Mouse (Mus musculus) limb, embryonic 13.5 days (tissue): ENCODE results near the gene Ubac2. TPM values are rescaled to one million over a fixed set of nuclear protein-coding genes. Genes with fewer than 3 reads are reported as not detected.
"Not testable (repeated sequence)": the region's sequence is repeated elsewhere in the genome, so short reads cannot be mapped to it uniquely, and the experiment has no call there.

Source experiments
- ATAC-seq: fragments of 200-750 bp; cut with Nextera tagmentation; 2 replicates; pipeline ENCODE4 v1.8.0; 2017; ENCODE audit warnings: low read depth, moderate number of reproducible peaks, moderate TSS enrichment; ENCODE audit not compliant: low FRiP score
- H3K27ac ChIP-seq: fragments of 300-500 bp; sonication (generic); 2 replicates; pipeline ENCODE4 v1.5.1; 2015; ENCODE audit warnings: inconsistent platforms, mild to moderate bottlenecking, moderate library complexity
- H3K27me3 ChIP-seq: fragments of 300-500 bp; sonication (generic); 2 replicates; pipeline ENCODE4 v1.6.1; 2015; ENCODE audit warnings: mild to moderate bottlenecking, inconsistent platforms
- H3K36me3 ChIP-seq: fragments of 300-500 bp; sonication (generic); 2 replicates; pipeline ENCODE4 v1.6.1; 2015; ENCODE audit warnings: inconsistent platforms, mild to moderate bottlenecking, moderate library complexity
- H3K4me1 ChIP-seq: fragments of 300-500 bp; sonication (generic); 2 replicates; pipeline ENCODE4 v1.6.1; 2015; ENCODE audit warnings: inconsistent platforms
- H3K4me2 ChIP-seq: fragments of 300-500 bp; sonication (generic); replicated peaks from 2 replicates; pipeline ENCODE4 v1.6.1; 2015; ENCODE audit warnings: inconsistent platforms, mild to moderate bottlenecking, moderate library complexity
- H3K4me3 ChIP-seq: fragments of 300-500 bp; sonication (generic); 2 replicates; pipeline ENCODE4 v1.5.1; 2015; ENCODE audit warnings: moderate library complexity, mild to moderate bottlenecking, inconsistent platforms
- H3K9ac ChIP-seq: fragments of 300-500 bp; sonication (generic); 2 replicates; pipeline ENCODE4 v1.6.1; 2015; ENCODE audit warnings: mild to moderate bottlenecking, inconsistent platforms
- H3K9me3 ChIP-seq: fragments of 300-500 bp; sonication (generic); 2 replicates; pipeline ENCODE4 v1.6.1; 2016; ENCODE audit warnings: inconsistent platforms
- WGBS: fragments of 180-500 bp; shearing (Covaris S2); methylation state at CpG from one replicate; pipeline ENCODE4 v1.1.7; 2015; 5-methylcytosine and 5-hydroxymethylcytosine counted together
- polyA plus RNA-seq: library from polyadenylated mRNA; unstranded; fragments of >200 nt; fragmentation: Nextera tagmentation; extraction: Ambion mirVana; gene quantifications from 2 replicates; pipeline ENCODE4 v1.2.1, GENCODE M21; 2015

The Ubac2 gene
- polyA plus RNA-seq, 1 experiment from 2014 or later: 71.6 TPM

- Histone ChIP-seq H3K4me2 (no peak overlapping the region), H3K9ac (no peak overlapping the region), H3K4me3 (no peak overlapping the region), H3K4me1 (0 out of 2 replicates have a peak, but pooled peaks cover 1% of the 10 kb centered on the region), H3K36me3 (no peaks in the 10 kb centered on the region), H3K9me3 (no peaks in the 10 kb centered on the region), H3K27me3 (no peaks in the 10 kb centered on the region), H3K27ac (no peak overlapping the region)
- WGBS: 83% methylated on average over 9 of the region's 9 CpGs
- ATAC-seq: no peak
Measured at GRCm38 (mm10) chr14:122052896-122053635, 174.6 kb downstream of the Ubac2 start.

GRCm38 (mm10) chr14:122056871-122057270 is 178.5 kb downstream of the Ubac2 start:
- H3K36me3 ChIP-seq: no peaks in the 10 kb centered on the region
- no peak for ATAC-seq
- H3K4me2 ChIP-seq: no peak overlapping the region
- H3K4me3 ChIP-seq: no peak overlapping the region
- no peaks in the 10 kb centered on the region for H3K27me3 ChIP-seq
- H3K27ac ChIP-seq: no peak overlapping the region
- H3K4me1 ChIP-seq: 0 out of 2 replicates have a peak, but pooled peaks cover 4% of the 10 kb centered on the region
- WGBS: 70% methylated on average over 6 of the region's 6 CpGs
- no peaks in the 10 kb centered on the region for H3K9me3 ChIP-seq
- H3K9ac ChIP-seq: no peak overlapping the region

DNA sequence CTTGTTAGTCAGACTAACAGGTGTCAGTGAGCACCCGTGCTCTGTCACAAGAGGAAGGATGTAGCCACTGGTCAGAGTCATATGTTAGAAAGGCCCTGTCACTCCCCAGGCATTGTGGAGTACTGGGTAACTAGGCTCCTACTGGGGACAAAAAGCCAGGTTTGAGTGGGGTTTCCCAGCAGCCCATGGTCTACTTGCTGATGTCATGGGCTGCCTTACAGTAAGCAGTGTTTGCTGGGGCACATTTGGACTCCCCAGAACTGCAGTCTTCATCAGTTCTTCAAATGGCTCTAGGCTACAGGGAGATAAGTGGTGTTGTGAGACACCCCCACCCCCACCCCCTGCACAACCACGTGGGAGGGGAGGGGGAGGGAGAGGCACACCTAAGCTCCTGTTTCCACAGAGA is 179.5 kb downstream of the Ubac2 start:
- no peak overlapping the region for H3K4me3 ChIP-seq
- no peak overlapping the region for H3K4me2 ChIP-seq
- no peak overlapping the region for H3K9ac ChIP-seq
- no peak overlapping the region for H3K27ac ChIP-seq
- no peak for ATAC-seq
- no peaks in the 10 kb centered on the region for H3K9me3 ChIP-seq
- H3K4me1 ChIP-seq: 0 out of 2 replicates have a peak, but pooled peaks cover 4% of the 10 kb centered on the region
- no peaks in the 10 kb centered on the region for H3K27me3 ChIP-seq
- WGBS: 25% methylated on average over 2 of the region's 2 CpGs
- no peaks in the 10 kb centered on the region for H3K36me3 ChIP-seq

GRCm38 (mm10) chr14:122060642-122061041 is 182.2 kb downstream of the Ubac2 start:
- Histone ChIP-seq H3K27me3 (peaks cover 6% of the 10 kb centered on the region; the same call in 1 of the 2 replicates), H3K4me2 (no peak overlapping the region), H3K9me3 (no peaks in the 10 kb centered on the region), H3K36me3 (no peaks in the 10 kb centered on the region), H3K4me3 (no peak overlapping the region), H3K9ac (no peak overlapping the region), H3K4me1 (0 out of 2 replicates have a peak, but pooled peaks cover 4% of the 10 kb centered on the region), H3K27ac (no peak overlapping the region)
- 12% methylated on average over 3 of the region's 3 CpGs for WGBS
- peak; percentile 21; the same call in 1 of the 2 replicates for ATAC-seq

DNA sequence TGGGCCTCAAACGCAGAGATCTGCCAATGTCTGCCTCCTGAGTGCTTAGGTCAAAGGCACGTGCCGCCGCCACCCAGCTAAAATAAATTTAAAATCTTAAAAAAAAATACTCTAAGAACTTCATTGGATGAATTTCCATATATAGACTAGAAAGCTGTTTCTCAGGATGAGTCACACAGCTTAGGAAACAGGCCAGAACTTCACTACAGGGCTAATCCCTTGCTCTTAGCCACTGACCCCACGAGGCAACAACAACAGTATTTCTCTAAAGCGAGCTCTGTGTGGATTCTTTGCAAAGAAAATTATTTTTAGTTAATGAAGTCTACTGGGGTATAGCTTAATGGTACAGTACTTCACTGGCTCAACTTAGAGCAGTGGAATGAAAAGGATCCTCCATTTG is 183.0 kb downstream of the Ubac2 start:
- no peak overlapping the region for H3K4me2 ChIP-seq
- H3K36me3 ChIP-seq: no peaks in the 10 kb centered on the region
- H3K9me3 ChIP-seq: no peaks in the 10 kb centered on the region
- no peak overlapping the region for H3K4me3 ChIP-seq
- no peak overlapping the region for H3K27ac ChIP-seq
- no peak overlapping the region for H3K9ac ChIP-seq
- 89% methylated on average over 6 of the region's 6 CpGs for WGBS
- ATAC-seq: no peak
- 0 out of 2 replicates have a peak, but pooled peaks cover 4% of the 10 kb centered on the region for H3K4me1 ChIP-seq
- peaks cover 6% of the 10 kb centered on the region; the same call in 1 of the 2 replicates for H3K27me3 ChIP-seq

GRCm38 (mm10) chr14:122062411-122063090 is 184.1 kb downstream of the Ubac2 start:
- no peaks in the 10 kb centered on the region for H3K9me3 ChIP-seq
- 0 out of 2 replicates have a peak, but pooled peaks cover 4% of the 10 kb centered on the region for H3K4me1 ChIP-seq
- no peak overlapping the region for H3K27ac ChIP-seq
- H3K36me3 ChIP-seq: no peaks in the 10 kb centered on the region
- H3K4me3 ChIP-seq: no peak overlapping the region
- ATAC-seq: no peak
- no peak overlapping the region for H3K9ac ChIP-seq
- H3K4me2 ChIP-seq: no peak overlapping the region
- 79% methylated on average over 10 of the region's 10 CpGs for WGBS
- peaks cover 6% of the 10 kb centered on the region; the same call in 1 of the 2 replicates for H3K27me3 ChIP-seq

DNA sequence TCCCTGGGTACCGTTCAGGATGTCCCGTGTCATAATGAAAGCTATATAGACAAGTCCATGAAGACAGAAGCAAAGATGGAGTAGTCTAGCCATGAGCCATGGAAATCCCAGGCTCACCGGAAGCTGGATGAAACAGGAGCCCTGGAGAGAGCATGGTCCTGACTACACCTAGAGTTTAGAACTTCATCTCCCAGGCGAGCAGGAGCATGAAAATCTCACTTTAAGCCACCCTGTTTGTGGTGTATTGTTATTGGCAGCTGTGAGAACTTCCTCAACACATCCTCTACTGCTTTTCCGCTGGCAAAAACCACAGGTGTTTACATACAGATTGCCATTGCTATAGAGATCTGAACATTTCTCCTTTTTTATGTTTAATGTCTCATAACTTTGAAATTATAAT is 185.2 kb downstream of the Ubac2 start:
- H3K4me1 ChIP-seq: no peaks in the 10 kb centered on the region
- H3K9me3 ChIP-seq: no peaks in the 10 kb centered on the region
- no peak for ATAC-seq
- H3K4me2 ChIP-seq: no peak overlapping the region
- WGBS: 77% methylated on average over 5 of the region's 5 CpGs
- H3K36me3 ChIP-seq: no peaks in the 10 kb centered on the region
- no peak overlapping the region for H3K9ac ChIP-seq
- H3K27me3 ChIP-seq: peaks cover 6% of the 10 kb centered on the region; the same call in 1 of the 2 replicates
- no peak overlapping the region for H3K4me3 ChIP-seq
- no peak overlapping the region for H3K27ac ChIP-seq

GRCm38 (mm10) chr14:122064519-122064918 is 186.1 kb downstream of the Ubac2 start:
- Histone ChIP-seq H3K4me2 (no peak overlapping the region), H3K4me3 (no peak overlapping the region), H3K36me3 (no peaks in the 10 kb centered on the region), H3K9me3 (no peaks in the 10 kb centered on the region), H3K27ac (no peak overlapping the region), H3K9ac (no peak overlapping the region), H3K4me1 (no peaks in the 10 kb centered on the region), H3K27me3 (peaks cover 6% of the 10 kb centered on the region; the same call in 1 of the 2 replicates)
- WGBS: 9% methylated on average over 2 of the region's 2 CpGs
- no peak for ATAC-seq

DNA sequence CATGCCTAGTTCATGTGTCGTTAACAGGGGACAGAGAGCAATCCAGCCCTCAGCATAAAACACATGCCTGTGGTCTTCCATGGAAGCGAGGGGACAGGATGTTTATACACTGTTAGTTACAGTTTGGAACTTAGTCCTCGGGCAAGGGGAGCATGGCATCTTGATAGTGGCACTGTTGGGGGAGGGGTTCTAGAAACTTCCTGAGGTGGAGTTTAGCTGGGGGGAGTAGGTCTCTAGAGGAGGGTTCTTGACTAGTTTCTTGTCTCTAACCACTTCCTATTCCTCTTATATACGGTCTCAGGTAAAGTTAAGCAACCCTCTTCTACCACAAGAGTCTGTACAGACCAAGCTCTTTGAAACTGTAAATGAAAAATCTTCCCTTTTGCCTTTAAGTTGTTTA is 187.8 kb downstream of the Ubac2 start:
- H3K36me3 ChIP-seq: no peaks in the 10 kb centered on the region
- WGBS: 61% methylated on average over 4 of the region's 4 CpGs
- no peak overlapping the region for H3K4me2 ChIP-seq
- H3K9me3 ChIP-seq: no peaks in the 10 kb centered on the region
- no peaks in the 10 kb centered on the region for H3K4me1 ChIP-seq
- no peak for ATAC-seq
- no peak overlapping the region for H3K9ac ChIP-seq
- H3K27me3 ChIP-seq: peaks cover 6% of the 10 kb centered on the region; the same call in 1 of the 2 replicates
- H3K4me3 ChIP-seq: no peak overlapping the region
- no peak overlapping the region for H3K27ac ChIP-seq

GRCm38 (mm10) chr14:122068036-122068435 is 189.6 kb downstream of the Ubac2 start:
- not testable (repeated sequence) for H3K4me1 ChIP-seq

GRCm38 (mm10) chr14:122068801-122069695 is 190.6 kb downstream of the Ubac2 start:
- 64% methylated on average over 11 of the region's 11 CpGs for WGBS
- Histone ChIP-seq H3K27me3 (peaks cover 6% of the 10 kb centered on the region; the same call in 1 of the 2 replicates), H3K4me3 (no peak overlapping the region), H3K36me3 (no peaks in the 10 kb centered on the region), H3K4me2 (no peak overlapping the region), H3K9ac (no peak overlapping the region), H3K4me1 (no peaks in the 10 kb centered on the region), H3K27ac (no peak overlapping the region), H3K9me3 (no peaks in the 10 kb centered on the region)
- no peak for ATAC-seq

More at GRCm38 (mm10) chr14:122068036-122068435, 189.6 kb downstream of the Ubac2 start:
- not testable (repeated sequence) for H3K4me2 ChIP-seq, ATAC-seq, H3K27me3 ChIP-seq, H3K9ac ChIP-seq, H3K27ac ChIP-seq, H3K36me3 ChIP-seq, H3K4me3 ChIP-seq, H3K9me3 ChIP-seq
- 70% methylated on average over 3 of the region's 3 CpGs for WGBS
